Mouse (Mus musculus) CH12.LX (cell line): Measurements from ENCODE around the gene Sec14l5. TPM values are rescaled to one million over a fixed set of nuclear protein-coding genes. Genes with fewer than 3 reads are reported as not detected.
A peak's percentile ranks its signal among the peaks of the same experiment; 100 is the strongest.

Source experiments
- DNase-seq: peaks from one replicate; pipeline ENCODE4 v3.0.0-alpha.2; 2013; ENCODE audit errors: extremely low read depth
- H3K27ac ChIP-seq: 2 replicates; pipeline ENCODE4 v1.5.1; 2012; ENCODE audit warnings: low read depth, mild to moderate bottlenecking, control low read depth, moderate library complexity; ENCODE audit not compliant: insufficient read depth
- H3K27me3 ChIP-seq: replicated peaks from 2 replicates; pipeline ENCODE3; 2012; ENCODE audit warnings: inconsistent platforms
- H3K36me3 ChIP-seq, 2 experiments: replicated peaks in 1 of 2; 2 replicates each; pipeline versions ENCODE3 to v1.6.1; 2012; ENCODE audit warnings: inconsistent platforms in 1 of 2, low read length in 1 of 2, mild to moderate bottlenecking in 1 of 2, mixed read lengths in 1 of 2, moderate library complexity in 1 of 2; ENCODE audit not compliant: control insufficient read depth in 1 of 2, insufficient read depth in 1 of 2
- H3K4me1 ChIP-seq, 2 experiments: 2 replicates each; pipeline ENCODE4 v1.6.1; 2012; ENCODE audit warnings: inconsistent platforms in 1 of 2, moderate library complexity in 1 of 2; ENCODE audit not compliant: insufficient read depth in 2 of 2, control insufficient read depth in 1 of 2
- H3K4me2 ChIP-seq: 2 replicates; pipeline ENCODE4 v1.6.1; 2012; ENCODE audit warnings: low read depth, mild to moderate bottlenecking, control low read depth; ENCODE audit not compliant: poor library complexity, insufficient read depth, severe bottlenecking
- H3K4me3 ChIP-seq, 3 experiments: fragments of 150-350 bp in 1 of 3; sonication (generic) in 1 of 3; replicated peaks in 1 of 3; 2 replicates each; pipeline versions ENCODE3 to v1.5.1; 2011 to 2012; ENCODE audit warnings: low read depth in 2 of 3, low read length in 2 of 3, mild to moderate bottlenecking in 2 of 3, moderate library complexity in 2 of 3, control low read depth in 1 of 3, improper control_type of control experiment in 1 of 3, inconsistent platforms in 1 of 3, mixed read lengths in 1 of 3; ENCODE audit not compliant: poor library complexity in 1 of 3
- H3K79me2 ChIP-seq: replicated peaks from 2 replicates; pipeline ENCODE4 v1.6.1; 2012; ENCODE audit warnings: mild to moderate bottlenecking, moderate library complexity; ENCODE audit not compliant: control insufficient read depth, poor library complexity, insufficient read depth, severe bottlenecking; ENCODE audit errors: extremely low read depth
- H3K9ac ChIP-seq: 2 replicates; pipeline ENCODE4 v1.6.1; 2012; ENCODE audit warnings: low read depth, mild to moderate bottlenecking, control low read depth, moderate library complexity; ENCODE audit not compliant: insufficient read depth
- H3K9me3 ChIP-seq: replicated peaks from 2 replicates; pipeline ENCODE3; 2012; ENCODE audit warnings: low read length, inconsistent platforms, mixed read lengths
- BHLHE40 ChIP-seq: IDR thresholded peaks from 2 replicates; pipeline ENCODE4 v1.6.1; 2011; ENCODE audit warnings: mild to moderate bottlenecking, low read depth, low read length, improper control_type of control experiment
- CHD1 ChIP-seq: IDR thresholded peaks from 2 replicates; pipeline ENCODE4 v1.6.1; 2012; ENCODE audit warnings: low read depth, low read length, improper control_type of control experiment, inconsistent platforms
- CTCF ChIP-seq, 2 experiments: IDR thresholded peaks in 1 of 2; conservative IDR thresholded peaks in 1 of 2; 2 replicates each; pipeline ENCODE4 v1.5.1; 2011 to 2012; ENCODE audit warnings: low read depth in 2 of 2, low read length in 2 of 2, improper control_type of control experiment in 1 of 2, inconsistent platforms in 1 of 2, mild to moderate bottlenecking in 1 of 2, moderate library complexity in 1 of 2
- EP300 ChIP-seq: IDR thresholded peaks from 2 replicates; pipeline ENCODE4 v1.6.1; 2011; ENCODE audit warnings: low read length, improper control_type of control experiment
- HCFC1 ChIP-seq: IDR thresholded peaks from 2 replicates; pipeline ENCODE4 v1.6.1; 2012; ENCODE audit warnings: low read depth, mild to moderate bottlenecking, inconsistent platforms, low read length, improper control_type of control experiment
- IRF4 ChIP-seq: IDR thresholded peaks from 2 replicates; pipeline ENCODE4 v1.6.1; 2014; ENCODE audit warnings: low read depth, mild to moderate bottlenecking, inconsistent platforms, low read length, improper control_type of control experiment
- JUN ChIP-seq: IDR thresholded peaks from 2 replicates; pipeline ENCODE4 v1.6.1; 2011; ENCODE audit warnings: low read depth, mild to moderate bottlenecking, low read length, improper control_type of control experiment, moderate library complexity; ENCODE audit not compliant: insufficient read depth
- JUND ChIP-seq: conservative IDR thresholded peaks from 2 replicates; pipeline ENCODE4 v1.6.1; 2011; ENCODE audit warnings: low read depth, low read length, improper control_type of control experiment
- KAT2A ChIP-seq: IDR thresholded peaks from 2 replicates; pipeline ENCODE4 v1.6.1; 2012; ENCODE audit warnings: low read length, improper control_type of control experiment, inconsistent platforms; ENCODE audit not compliant: insufficient replicate concordance
- MYC ChIP-seq: IDR thresholded peaks from 2 replicates; pipeline ENCODE4 v1.6.1; 2011; ENCODE audit warnings: low read depth, mild to moderate bottlenecking, improper control_type of control experiment, low read length
- NRF1 ChIP-seq: IDR thresholded peaks from 2 replicates; pipeline ENCODE4 v1.6.1; 2014; ENCODE audit warnings: low read depth, mild to moderate bottlenecking, inconsistent platforms, low read length, improper control_type of control experiment, moderate library complexity
- PAX5 ChIP-seq: IDR thresholded peaks from 2 replicates; pipeline ENCODE4 v1.6.1; 2012; ENCODE audit warnings: low read length, inconsistent platforms, mixed read lengths
- POLR2AphosphoS2 ChIP-seq: IDR thresholded peaks from 2 replicates; pipeline ENCODE4 v1.6.1; 2011; ENCODE audit warnings: low read depth, low read length, improper control_type of control experiment
- RCOR1 ChIP-seq: conservative IDR thresholded peaks from 2 replicates; pipeline ENCODE4 v1.6.1; 2012; ENCODE audit warnings: low read depth, mild to moderate bottlenecking, inconsistent platforms, low read length, improper control_type of control experiment
- SIN3A ChIP-seq: IDR thresholded peaks from 2 replicates; pipeline ENCODE4 v1.6.1; 2012; ENCODE audit warnings: low read length, improper control_type of control experiment, inconsistent platforms
- TCF12 ChIP-seq: IDR thresholded peaks from 2 replicates; pipeline ENCODE4 v1.6.1; 2014; ENCODE audit warnings: low read depth, mild to moderate bottlenecking, inconsistent platforms, low read length, improper control_type of control experiment
- UBTF ChIP-seq: IDR thresholded peaks from 2 replicates; pipeline ENCODE4 v1.6.1; 2012; ENCODE audit warnings: low read depth, mild to moderate bottlenecking, inconsistent platforms, low read length, improper control_type of control experiment, moderate library complexity
- USF2 ChIP-seq: conservative IDR thresholded peaks from 2 replicates; pipeline ENCODE4 v1.6.1; 2011; ENCODE audit warnings: low read depth, low read length, improper control_type of control experiment
- ZC3H11A ChIP-seq: IDR thresholded peaks from 2 replicates; pipeline ENCODE4 v1.6.1; 2012; ENCODE audit warnings: low read depth, mild to moderate bottlenecking, inconsistent platforms, low read length, improper control_type of control experiment
- dilution Hi-C: fragments of 300-500 bp; cut with MboI; formaldehyde crosslinking; loops from 2 replicates; pipeline ENCODE4 v1.14.3; 2020; ENCODE audit warnings: low sequenced_read_pairs; ENCODE audit not compliant: extremely low pct_unique_long_range_greater_than_20kb, extremely low pct_ligation_motif_present
- in situ Hi-C: fragments of 300-500 bp; cut with MboI; formaldehyde crosslinking; loops from 3 replicates; pipeline ENCODE4 v1.14.3; 2019; ENCODE audit warnings: low sequenced_read_pairs, low pct_ligation_motif_present, low pct_unique_long_range_greater_than_20kb, mixed read lengths
- polyA plus RNA-seq: library from polyadenylated mRNA; unstranded; fragments of >175 nt; gene quantifications from 2 replicates; pipeline ENCODE4 v1.2.1, GENCODE M21; 2012; ENCODE audit warnings: low read depth; ENCODE audit not compliant: insufficient read length
- total RNA-seq, 2 experiments: library from RNA; depleted of rRNA; stranded (reverse); fragments of 300-350 nt in 1 of 2; fragments of >200 nt in 1 of 2; gene quantifications; 2 replicates each; pipeline ENCODE4 v1.2.3; 2012 to 2014

Sec14l5 gene
- total RNA-seq (2012; rRNA removed), result 0.13 TPM in 2 replicates
- 0.05 TPM in 1 of 2 replicates, not detected in the other for total RNA-seq (2014; rRNA removed)
- not detected in 2 replicates for polyA plus RNA-seq

- DNase-seq, result no peak
- Histone ChIP-seq H3K36me3 (no peaks in the 10 kb centered on the region), H3K4me3 (peak within 1 kb of the TSS in 2 of 3 experiments; percentile 32 to 49), H3K4me2 (peak within 1 kb of the TSS; percentile 91), H3K79me2 (no peaks in the 10 kb centered on the region), H3K27ac (no peak within 1 kb of the TSS), H3K4me1 (peaks cover 16 to 18% of the 10 kb centered on the region in 2 experiments), H3K27me3 (peaks cover 65% of the 10 kb centered on the region), H3K9me3 (no peaks in the 10 kb centered on the region), H3K9ac (no peak within 1 kb of the TSS)
- TF ChIP-seq MYC (no peak), NRF1 (no peak), BHLHE40 (no peak), POLR2AphosphoS2 (no peak), EP300 (no peak), IRF4 (no peak), JUN (no peak), PAX5 (no peak), HCFC1 (no peak), TCF12 (no peak), KAT2A (no peak), JUND (no peak), UBTF (no peak), SIN3A (no peak)
- dilution Hi-C loops (no loop called here), in situ Hi-C loops (loop anchor here (25.0 kb wide), 1 partner anchor 510 kb away; the partner anchor contains the start of genes Dnaja3 and Vasn)
Observed at GRCm38 (mm10) chr16:5147037-5147385, at the start of gene Sec14l5. Gene Sec14l5, plus strand, starts transcription at chr16:5147109.

GRCm38 (mm10) chr16:5101000-5101399, 45.9 kb upstream of the Sec14l5 start:
- TF ChIP-seq ZC3H11A, result no peak
- no peak for TF ChIP-seq RCOR1
- no peak for TF ChIP-seq CTCF (conservative IDR thresholded peaks at IDR 0.05 in 1 of 2, IDR thresholded peaks at IDR 0.05 in 1 of 2; ENCODE audit: low read depth in 2 of 2, low read length in 2 of 2)
- TF ChIP-seq USF2, result no peak
- TF ChIP-seq EP300, result no peak
- no peak for TF ChIP-seq KAT2A
- TF ChIP-seq CHD1, result no peak
- Histone ChIP-seq H3K4me1 (no peaks in the 10 kb centered on the region), H3K27me3 (peaks cover 55% of the 10 kb centered on the region), H3K4me3 (no peak overlapping the region), H3K79me2 (no peaks in the 10 kb centered on the region), H3K36me3 (no peaks in the 10 kb centered on the region), H3K27ac (no peak overlapping the region), H3K4me2 (no peak overlapping the region), H3K9ac (no peak overlapping the region), H3K9me3 (no peaks in the 10 kb centered on the region)
- DNase-seq, result no peak
- in situ Hi-C loops (no loop called here), dilution Hi-C loops (no loop called here)
